ENCODE assay signal across 19 mouse cellular contexts in genomic region chr4:153634221-153634881, GRCm38 (mm10).
DNase-seq lines count a peak whose midpoint lies in the region; ATAC-seq and TF ChIP-seq lines count a peak whose summit lies in the region.
"Had no signal": no experiment of that assay in that cellular context is flagged by ENCODE, and none has a peak within 500 bp of the region (broad histone marks: within the 10 kb centered on the region; RNA-seq: fewer than 3 reads in every experiment).

No protein-coding gene starts in this region.

- H3K27ac ChIP-seq in hindbrain, embryonic 10.5 days = peak overlapping the region; percentile 50; the same call in 1 of the 2 replicates
- no peak overlapping the region for H3K27ac ChIP-seq in hindbrain, postnatal 0 days
- peak overlapping the region; percentile 76 for H3K27ac ChIP-seq in ES-Bruce4 (ENCODE audit: insufficient read depth, low read length)
- peak overlapping the region; percentile 64; the same call in 1 of the 2 replicates for H3K27ac ChIP-seq in hindbrain, embryonic 12.5 days
- H3K27ac ChIP-seq in midbrain, embryonic 14.5 days (replicated peaks; ENCODE audit: low read depth, low read length) = peak overlapping the region; percentile 32; the same call in 1 of the 2 replicates
- H3K27ac ChIP-seq: heart, adult 2 months; limb, embryonic 10.5 days; liver, embryonic 13.5 days; stomach, embryonic 15.5 days had no signal

- peaks cover 5% of the 10 kb centered on the region; the same call in 1 of the 2 replicates for H3K27me3 ChIP-seq in hindbrain, embryonic 10.5 days (ENCODE audit: insufficient read depth, poor library complexity, severe bottlenecking)
- H3K27me3 ChIP-seq in hindbrain, postnatal 0 days (ENCODE audit: insufficient read depth, low read length) = no peaks in the 10 kb centered on the region
- H3K27me3 ChIP-seq in ES-Bruce4 (ENCODE audit: control insufficient read depth, insufficient read depth, low read length, poor library complexity, severe bottlenecking) = no peaks in the 10 kb centered on the region
- no peaks in the 10 kb centered on the region for H3K27me3 ChIP-seq in hindbrain, embryonic 12.5 days
- no peaks in the 10 kb centered on the region for H3K27me3 ChIP-seq in midbrain, embryonic 14.5 days (ENCODE audit: control insufficient read depth, insufficient read depth, low read length)
- H3K27me3 ChIP-seq: liver, embryonic 13.5 days; stomach, embryonic 15.5 days had no signal

- 51% methylated on average over 15 of the region's 15 CpGs for WGBS in hindbrain, embryonic 10.5 days
- 37% methylated on average over 15 of the region's 15 CpGs for WGBS in hindbrain, postnatal 0 days
- 34% methylated on average over 15 of the region's 15 CpGs for WGBS in hindbrain, embryonic 12.5 days
- 27% methylated on average over 15 of the region's 15 CpGs for WGBS in midbrain, embryonic 14.5 days

- no peak for TF ChIP-seq POLR2A in ES-Bruce4 (IDR thresholded peaks at IDR 0.05; ENCODE audit: insufficient read depth, low read length)

- no peaks in the 10 kb centered on the region for H3K36me3 ChIP-seq in hindbrain, embryonic 10.5 days
- H3K36me3 ChIP-seq in hindbrain, postnatal 0 days (ENCODE audit: insufficient read depth, low read length) = no peaks in the 10 kb centered on the region
- H3K36me3 ChIP-seq in ES-Bruce4 (ENCODE audit: control insufficient read depth, insufficient read depth, low read length, poor library complexity, severe bottlenecking) = no peaks in the 10 kb centered on the region
- no peaks in the 10 kb centered on the region for H3K36me3 ChIP-seq in hindbrain, embryonic 12.5 days
- no peaks in the 10 kb centered on the region for H3K36me3 ChIP-seq in midbrain, embryonic 14.5 days (ENCODE audit: control insufficient read depth, insufficient read depth, low read length)
- H3K36me3 ChIP-seq: limb, embryonic 10.5 days; liver, embryonic 13.5 days; stomach, embryonic 15.5 days had no signal

- no peak overlapping the region for H3K9ac ChIP-seq in hindbrain, postnatal 0 days (replicated peaks; ENCODE audit: low read length)
- no peak overlapping the region for H3K9ac ChIP-seq in ES-Bruce4 (ENCODE audit: low read depth, poor library complexity, severe bottlenecking)
- no peak overlapping the region for H3K9ac ChIP-seq in hindbrain, embryonic 12.5 days
- H3K9ac ChIP-seq in midbrain, embryonic 14.5 days (replicated peaks; ENCODE audit: low read length) = no peak overlapping the region
- H3K9ac ChIP-seq: liver, embryonic 13.5 days; stomach, embryonic 15.5 days had no signal

- peak; percentile 15 for DNase-seq in hindbrain, embryonic 10.5 days (ENCODE audit: low spot score)
- DNase-seq in hindbrain, postnatal 0 days (ENCODE audit: low spot score) = no peak
- peak; percentile 68 for DNase-seq in midbrain, embryonic 14.5 days
- no peak for DNase-seq in gastrocnemius, adult 18-20 months (ENCODE audit: low spot score)
- DNase-seq in right cerebral cortex, adult 18-20 months = no peak
- DNase-seq: adrenal gland, postnatal 25 days; cerebellum, adult 9-10 months; gastrocnemius, postnatal 14 days; heart, adult 2 months; kidney, adult 8-10 months; kidney, postnatal 4 days; liver, embryonic 13.5 days; right cerebral cortex, postnatal 14 days; thymus, adult 2 months had no signal

- 0 out of 2 replicates have a peak, but pooled peaks cover 2% of the 10 kb centered on the region for H3K9me3 ChIP-seq in hindbrain, embryonic 10.5 days
- H3K9me3 ChIP-seq in hindbrain, postnatal 0 days (ENCODE audit: low read length) = no peaks in the 10 kb centered on the region
- H3K9me3 ChIP-seq in ES-Bruce4 (replicated peaks; ENCODE audit: control insufficient read depth, insufficient read depth, low read length, poor library complexity, severe bottlenecking) = 0 out of 2 replicates have a peak, but pooled peaks cover 4% of the 10 kb centered on the region
- 0 out of 2 replicates have a peak, but pooled peaks cover 2% of the 10 kb centered on the region for H3K9me3 ChIP-seq in hindbrain, embryonic 12.5 days (replicated peaks)
- H3K9me3 ChIP-seq in midbrain, embryonic 14.5 days (ENCODE audit: control insufficient read depth, low read length) = no peaks in the 10 kb centered on the region
- H3K9me3 ChIP-seq: limb, embryonic 10.5 days; liver, embryonic 13.5 days; stomach, embryonic 15.5 days had no signal

- no peak overlapping the region for H3K4me2 ChIP-seq in hindbrain, postnatal 0 days (ENCODE audit: low read depth, low read length)
- H3K4me2 ChIP-seq in hindbrain, embryonic 12.5 days (replicated peaks) = no peak overlapping the region
- H3K4me2 ChIP-seq in midbrain, embryonic 14.5 days (ENCODE audit: low read length) = no peak overlapping the region
- H3K4me2 ChIP-seq: liver, embryonic 13.5 days; stomach, embryonic 15.5 days had no signal

- H3K4me1 ChIP-seq in hindbrain, embryonic 10.5 days (replicated peaks) = peaks cover 33% of the 10 kb centered on the region
- no peaks in the 10 kb centered on the region for H3K4me1 ChIP-seq in hindbrain, postnatal 0 days (ENCODE audit: insufficient read depth, low read length)
- peaks cover 6% of the 10 kb centered on the region for H3K4me1 ChIP-seq in ES-Bruce4 (ENCODE audit: control insufficient read depth, insufficient read depth, low read length)
- peaks cover 31% of the 10 kb centered on the region for H3K4me1 ChIP-seq in hindbrain, embryonic 12.5 days
- H3K4me1 ChIP-seq in midbrain, embryonic 14.5 days (ENCODE audit: control insufficient read depth, insufficient read depth, low read length) = peaks cover 29% of the 10 kb centered on the region
- H3K4me1 ChIP-seq: limb, embryonic 10.5 days; liver, embryonic 13.5 days; stomach, embryonic 15.5 days had no signal

- TF ChIP-seq CTCF in hindbrain, postnatal 0 days (IDR thresholded peaks at IDR 0.05; ENCODE audit: low read depth) = no peak
- TF ChIP-seq CTCF in ES-Bruce4 (IDR thresholded peaks at IDR 0.05; ENCODE audit: low read depth, low read length) = no peak

- no peak overlapping the region for H3K4me3 ChIP-seq in hindbrain, embryonic 10.5 days
- no peak overlapping the region for H3K4me3 ChIP-seq in hindbrain, postnatal 0 days (ENCODE audit: low read length)
- H3K4me3 ChIP-seq in ES-Bruce4 (ENCODE audit: low read depth, low read length) = no peak overlapping the region
- no peak overlapping the region for H3K4me3 ChIP-seq in hindbrain, embryonic 12.5 days
- no peak overlapping the region for H3K4me3 ChIP-seq in midbrain, embryonic 14.5 days (replicated peaks; ENCODE audit: low read depth, low read length)
- H3K4me3 ChIP-seq: heart, adult 2 months; limb, embryonic 10.5 days; liver, embryonic 13.5 days; myocyte; stomach, embryonic 15.5 days had no signal

- TF ChIP-seq EP300 in ES-Bruce4 (IDR thresholded peaks at IDR 0.05; ENCODE audit: insufficient read depth, low read depth, low read length) = no peak

- ATAC-seq in hindbrain, postnatal 0 days = no peak
- ATAC-seq in hindbrain, embryonic 12.5 days (ENCODE audit: low FRiP score) = peak; percentile 71
- 0 out of 2 replicates have a peak, but pooled peaks have one; percentile 43 for ATAC-seq in midbrain, embryonic 14.5 days (ENCODE audit: low FRiP score, low TSS enrichment)

Comparison
In these comparisons a context has a peak if more than half of its experiments do, and no peak if none do; other contexts are left out.
1. DNase-seq: peak in hindbrain, embryonic 10.5 days (single experiment) and midbrain, embryonic 14.5 days (single experiment); none in hindbrain, postnatal 0 days (single experiment), gastrocnemius, adult 18-20 months (single experiment) and right cerebral cortex, adult 18-20 months (single experiment).